Mouse (Mus musculus): ENCODE data around the gene Asmt.

Gene Asmt

GRCm38 (mm10) chrX:170672594-170673092 is at the start of gene Asmt:
Gene Asmt, plus strand, starts transcription at chrX:170672644.
- no peak for DNase-seq (ENCODE audit: low spot score)

GRCm38 (mm10) chrX:170673233-170673951 is 948 bp downstream of the Asmt start:
- no peak for DNase-seq (ENCODE audit: low spot score)

- no peak for DNase-seq (ENCODE audit: low spot score)
Observed at GRCm38 (mm10) chrX:170674229-170674771, 1.9 kb downstream of the Asmt start.

- DNase-seq (ENCODE audit: low spot score): no peak
Observed at GRCm38 (mm10) chrX:170674885-170675876, 2.7 kb downstream of the Asmt start.

GRCm38 (mm10) chrX:170675923-170676605 is 3.6 kb downstream of the Asmt start:
- DNase-seq (ENCODE audit: low spot score): no peak

- DNase-seq (ENCODE audit: low spot score): no peak
Observed at GRCm38 (mm10) chrX:170676606-170677239, 4.3 kb downstream of the Asmt start.

- DNase-seq (ENCODE audit: low spot score): no peak
Observed at GRCm38 (mm10) chrX:170677266-170677665, 4.8 kb downstream of the Asmt start.

- DNase-seq (ENCODE audit: low spot score): no peak
Observed at GRCm38 (mm10) chrX:170677680-170678079, 5.2 kb downstream of the Asmt start.

Data from layer of hippocampus, adult 11-12 months (tissue).